Comparison of ENCODE assay signal across 13 mouse cellular contexts in the genomic region with DNA sequence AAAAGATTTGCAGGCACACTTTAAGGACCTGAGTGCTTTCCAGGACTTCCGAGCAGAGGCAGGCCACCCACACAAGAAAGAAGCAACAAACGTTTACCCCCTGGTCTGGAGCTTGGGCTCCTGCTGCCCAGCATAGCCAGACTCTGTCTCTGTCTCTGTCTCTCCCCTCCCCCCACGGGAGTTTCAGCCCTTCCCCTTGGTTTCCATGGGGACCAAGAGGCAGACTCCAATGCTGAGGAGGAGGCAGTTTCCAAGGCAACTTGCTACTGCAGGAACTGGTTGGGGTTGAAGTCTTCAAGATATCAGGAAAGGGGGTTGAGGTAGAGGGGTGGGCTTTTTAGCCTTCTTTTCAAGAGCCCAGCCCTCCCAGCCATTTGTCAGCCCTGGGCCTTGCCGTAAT. TPM values are rescaled to one million over a fixed set of nuclear protein-coding genes. Genes with fewer than 3 reads are reported as not detected.
DNase-seq lines count a peak whose midpoint lies in the region; ATAC-seq lines count a peak whose summit lies in the region.
"Had no signal": no experiment of that assay in that cellular context is flagged by ENCODE, and none has a peak within 500 bp of the region (broad histone marks: within the 10 kb centered on the region; RNA-seq: fewer than 3 reads in every experiment).

No protein-coding gene starts in this region.

- ATAC-seq in hindbrain, embryonic 15.5 days (ENCODE audit: low FRiP score, low read depth), result peak; percentile 35; the same call in 1 of the 2 replicates
- ATAC-seq in midbrain, embryonic 16.5 days, result peak; percentile 69
- ATAC-seq: CD4-positive, CD25-positive, alpha-beta regulatory T cell, adult 4 months had no signal

- H3K36me3 ChIP-seq in hindbrain, embryonic 15.5 days, result no peaks in the 10 kb centered on the region
- no peaks in the 10 kb centered on the region for H3K36me3 ChIP-seq in midbrain, embryonic 16.5 days (ENCODE audit: control insufficient read depth, insufficient read depth, low read length)
- H3K36me3 ChIP-seq: heart, embryonic 13.5 days had no signal

- H3K27me3 ChIP-seq in hindbrain, embryonic 15.5 days, result peaks cover 32% of the 10 kb centered on the region
- peaks cover 32% of the 10 kb centered on the region for H3K27me3 ChIP-seq in midbrain, embryonic 16.5 days (ENCODE audit: control insufficient read depth, insufficient read depth, low read depth, low read length)

- 0 out of 2 replicates have a peak overlapping the region, but pooled peaks have one; percentile 26 for H3K27ac ChIP-seq in hindbrain, embryonic 15.5 days (replicated peaks)
- H3K27ac ChIP-seq in midbrain, embryonic 16.5 days (ENCODE audit: low read length), result peak overlapping the region; percentile 31; the same call in 1 of the 2 replicates
- H3K27ac ChIP-seq: heart, embryonic 13.5 days; kidney, postnatal 0 days had no signal

- no peaks in the 10 kb centered on the region for H3K9me3 ChIP-seq in hindbrain, embryonic 15.5 days
- no peaks in the 10 kb centered on the region for H3K9me3 ChIP-seq in midbrain, embryonic 16.5 days (replicated peaks; ENCODE audit: control insufficient read depth, low read length, poor library complexity, severe bottlenecking)
- H3K9me3 ChIP-seq: heart, embryonic 13.5 days had no signal

- H3K4me2 ChIP-seq in hindbrain, embryonic 15.5 days, result no peak overlapping the region
- H3K4me2 ChIP-seq in midbrain, embryonic 16.5 days (ENCODE audit: low read length), result 0 out of 2 replicates have a peak overlapping the region, but pooled peaks have one; percentile 19
- H3K4me2 ChIP-seq: heart, embryonic 13.5 days had no signal

- DNase-seq in retina, postnatal 1 day, result peak; percentile 45
- DNase-seq in retina, embryonic 14.5 days (ENCODE audit: low spot score), result no peak
- DNase-seq in lung, postnatal 4 days, result no peak
- no peak for DNase-seq in kidney, postnatal 4 days
- no peak for DNase-seq in urinary bladder, postnatal 4 days (ENCODE audit: low spot score in 2 of 2)
- no peak for DNase-seq in kidney, postnatal 14 days
- DNase-seq: liver; thymus, adult 18-20 months had no signal

- no peak overlapping the region for H3K9ac ChIP-seq in hindbrain, embryonic 15.5 days
- H3K9ac ChIP-seq in midbrain, embryonic 16.5 days (ENCODE audit: low read depth, low read length), result no peak overlapping the region
- H3K9ac ChIP-seq: heart, embryonic 13.5 days had no signal

- peaks cover 25% of the 10 kb centered on the region for H3K4me1 ChIP-seq in hindbrain, embryonic 15.5 days (replicated peaks)
- H3K4me1 ChIP-seq in midbrain, embryonic 16.5 days (ENCODE audit: control insufficient read depth, insufficient read depth, low read length), result peaks cover 18% of the 10 kb centered on the region

- 19% methylated on average over 4 of the region's 4 CpGs for WGBS in hindbrain, embryonic 15.5 days
- 29% methylated on average over 4 of the region's 4 CpGs for WGBS in midbrain, embryonic 16.5 days

- no peak overlapping the region for H3K4me3 ChIP-seq in hindbrain, embryonic 15.5 days
- H3K4me3 ChIP-seq in midbrain, embryonic 16.5 days (ENCODE audit: low read depth, low read length), result no peak overlapping the region
- H3K4me3 ChIP-seq: heart, embryonic 13.5 days had no signal

RNA-seq across cellular contexts. Expression of a gene that starts 10.5 kb away (rescaled TPM):
- polyA plus RNA-seq in hindbrain, embryonic 15.5 days (2015; fragmentation: Nextera tagmentation; extraction: Ambion mirVana), result 0.05 TPM in 1 of 2 replicates, not detected in the other
- not detected in 2 replicates for polyA plus RNA-seq in midbrain, embryonic 16.5 days (2015; fragmentation: Nextera tagmentation; extraction: Ambion mirVana)
- polyA plus RNA-seq: CD4-positive, CD25-positive, alpha-beta regulatory T cell, adult 4 months had no signal

RNA-seq across cellular contexts. Expression of a gene that starts 14.0 kb away (rescaled TPM):
- 0.80 and 0.96 TPM in 2 replicates for polyA plus RNA-seq in hindbrain, embryonic 15.5 days (2015; fragmentation: Nextera tagmentation; extraction: Ambion mirVana)
- polyA plus RNA-seq in midbrain, embryonic 16.5 days (2015; fragmentation: Nextera tagmentation; extraction: Ambion mirVana), result 0.44 and 0.50 TPM in 2 replicates

RNA-seq across cellular contexts. Expression of a gene that starts 31.3 kb away (rescaled TPM):
- polyA plus RNA-seq in hindbrain, embryonic 15.5 days (2015; fragmentation: Nextera tagmentation; extraction: Ambion mirVana), result 18.9 and 20.6 TPM in 2 replicates
- 17.9 and 18.9 TPM in 2 replicates for polyA plus RNA-seq in midbrain, embryonic 16.5 days (2015; fragmentation: Nextera tagmentation; extraction: Ambion mirVana)

RNA-seq across cellular contexts. Expression of a gene that starts 48.2 kb away (rescaled TPM):
- polyA plus RNA-seq in hindbrain, embryonic 15.5 days (2015; fragmentation: Nextera tagmentation; extraction: Ambion mirVana), result 1.0 and 1.5 TPM in 2 replicates
- 1.2 and 1.6 TPM in 2 replicates for polyA plus RNA-seq in midbrain, embryonic 16.5 days (2015; fragmentation: Nextera tagmentation; extraction: Ambion mirVana)
- polyA plus RNA-seq: CD4-positive, CD25-positive, alpha-beta regulatory T cell, adult 4 months had no signal

RNA-seq across cellular contexts. Expression of a gene that starts 51.1 kb away (rescaled TPM):
- polyA plus RNA-seq in hindbrain, embryonic 15.5 days (2015; fragmentation: Nextera tagmentation; extraction: Ambion mirVana), result 46.9 and 48.6 TPM in 2 replicates
- polyA plus RNA-seq in midbrain, embryonic 16.5 days (2015; fragmentation: Nextera tagmentation; extraction: Ambion mirVana), result 62.7 and 65.5 TPM in 2 replicates
